Mouse (Mus musculus) kidney, postnatal 0 days (tissue): ENCODE measurements around the gene Hadha. TPM values are rescaled to one million over a fixed set of nuclear protein-coding genes. Genes with fewer than 3 reads are reported as not detected.

Experiments
- ATAC-seq: fragments of 200-750 bp; cut with Nextera tagmentation; replicated peaks from 2 replicates; pipeline ENCODE4 v1.8.0; 2017; ENCODE audit warnings: low read depth, moderate number of reproducible peaks, moderate TSS enrichment, moderate library complexity; ENCODE audit not compliant: low FRiP score
- DNase-seq: peaks from one replicate; pipeline ENCODE4 v3.0.0-alpha.2; 2016; ENCODE audit warnings: low spot score
- H3K27ac ChIP-seq: fragments of 300-500 bp; sonication (generic); 2 replicates; pipeline ENCODE4 v1.5.1; 2014; ENCODE audit warnings: mild to moderate bottlenecking
- H3K27me3 ChIP-seq: fragments of 300-500 bp; sonication (generic); 2 replicates; pipeline ENCODE4 v1.6.1; 2014; ENCODE audit warnings: low read length, mixed read lengths; ENCODE audit not compliant: insufficient read depth
- H3K36me3 ChIP-seq: fragments of 300-500 bp; sonication (generic); 2 replicates; pipeline ENCODE4 v1.6.1; 2014; ENCODE audit warnings: low read length, mixed read lengths; ENCODE audit not compliant: insufficient read depth
- H3K4me1 ChIP-seq: fragments of 300-500 bp; sonication (generic); replicated peaks from 2 replicates; pipeline ENCODE4 v1.6.1; 2014; ENCODE audit warnings: antibody characterized with exemption, low read length, mixed read lengths; ENCODE audit not compliant: insufficient read depth
- H3K4me2 ChIP-seq: fragments of 300-500 bp; sonication (generic); 2 replicates; pipeline ENCODE4 v1.6.1; 2014; ENCODE audit warnings: mild to moderate bottlenecking, low read length, moderate library complexity, mixed read lengths
- H3K4me3 ChIP-seq: fragments of 300-500 bp; sonication (generic); replicated peaks from 2 replicates; pipeline ENCODE4 v1.5.1; 2014; ENCODE audit warnings: low read depth, low read length
- H3K9ac ChIP-seq: fragments of 300-500 bp; sonication (generic); 2 replicates; pipeline ENCODE4 v1.6.1; 2014; ENCODE audit warnings: low read depth, low read length
- H3K9me3 ChIP-seq: fragments of 300-500 bp; sonication (generic); replicated peaks from 2 replicates; pipeline ENCODE4 v1.6.1; 2016; ENCODE audit warnings: low read length, inconsistent platforms, mixed read lengths
- CTCF ChIP-seq: IDR thresholded peaks from 2 replicates; pipeline ENCODE4 v1.5.1; 2016; ENCODE audit warnings: antibody characterized with exemption, low read depth, mild to moderate bottlenecking, moderate library complexity
- WGBS: fragments of 180-500 bp; shearing (Covaris S2); extraction: QIAGEN DNeasy Blood & Tissue Kit; methylation state at CpG from one replicate; pipeline ENCODE4 v1.1.7; 2014; 5-methylcytosine and 5-hydroxymethylcytosine counted together
- polyA plus RNA-seq: library from polyadenylated mRNA; unstranded; fragments of >200 nt; fragmentation: Nextera tagmentation; extraction: Ambion mirVana; gene quantifications from 2 replicates; pipeline ENCODE4 v1.2.1, GENCODE M21; 2015

Hadha gene
- polyA plus RNA-seq, 1 experiment from 2014 or later: 171 TPM

GRCm38 (mm10) chr5:30127921-30128597, 26.9 kb downstream of the Hadha start:
- no peak for TF ChIP-seq CTCF
- ATAC-seq (no peak), DNase-seq (no peak)
- H3K36me3 ChIP-seq: peaks cover 68% of the 10 kb centered on the region
- no peaks in the 10 kb centered on the region for H3K9me3 ChIP-seq
- H3K4me1 ChIP-seq: no peaks in the 10 kb centered on the region
- 93% methylated on average over 13 of the region's 13 CpGs for WGBS
- H3K4me2 ChIP-seq: no peak overlapping the region
- H3K4me3 ChIP-seq: no peak overlapping the region
- H3K27ac ChIP-seq: no peak overlapping the region
- no peak overlapping the region for H3K9ac ChIP-seq
- H3K27me3 ChIP-seq: no peaks in the 10 kb centered on the region

GRCm38 (mm10) chr5:30126756-30127155, 28.2 kb downstream of the Hadha start:
- H3K4me3 ChIP-seq: no peak overlapping the region
- DNase-seq (no peak), ATAC-seq (no peak; the same call in 1 of the 2 replicates)
- no peak overlapping the region for H3K27ac ChIP-seq
- H3K27me3 ChIP-seq: no peaks in the 10 kb centered on the region
- no peak for TF ChIP-seq CTCF
- peaks cover 69% of the 10 kb centered on the region for H3K36me3 ChIP-seq
- H3K4me1 ChIP-seq: no peaks in the 10 kb centered on the region
- H3K4me2 ChIP-seq: no peak overlapping the region
- WGBS: 77% methylated on average over 7 of the region's 7 CpGs
- H3K9ac ChIP-seq: no peak overlapping the region
- no peaks in the 10 kb centered on the region for H3K9me3 ChIP-seq

GRCm38 (mm10) chr5:30125587-30125986, 29.4 kb downstream of the Hadha start:
- Histone ChIP-seq H3K4me2 (no peak overlapping the region), H3K9ac (no peak overlapping the region), H3K9me3 (no peaks in the 10 kb centered on the region), H3K27me3 (no peaks in the 10 kb centered on the region), H3K36me3 (peaks cover 74% of the 10 kb centered on the region), H3K4me3 (no peak overlapping the region), H3K27ac (no peak overlapping the region), H3K4me1 (no peaks in the 10 kb centered on the region)
- TF ChIP-seq CTCF: peak; percentile 84
- WGBS: 44% methylated on average over 5 of the region's 5 CpGs
- peak; percentile 63 for DNase-seq
- ATAC-seq: no peak; the same call in 1 of the 2 replicates

- Histone ChIP-seq H3K36me3 (peaks cover 67% of the 10 kb centered on the region), H3K27ac (no peak overlapping the region), H3K4me3 (no peak overlapping the region), H3K9me3 (no peaks in the 10 kb centered on the region), H3K9ac (no peak overlapping the region), H3K4me1 (no peaks in the 10 kb centered on the region), H3K27me3 (no peaks in the 10 kb centered on the region), H3K4me2 (no peak overlapping the region)
- no peak for DNase-seq
- no peak for ATAC-seq
- 84% methylated on average over 6 of the region's 6 CpGs for WGBS
- TF ChIP-seq CTCF: no peak
Observed at GRCm38 (mm10) chr5:30122481-30122880, 32.5 kb downstream of the Hadha start.

- no peaks in the 10 kb centered on the region for H3K4me1 ChIP-seq
- no peak overlapping the region for H3K9ac ChIP-seq
- peak; percentile 52; the same call in 1 of the 2 replicates for ATAC-seq
- no peaks in the 10 kb centered on the region for H3K9me3 ChIP-seq
- DNase-seq: no peak
- H3K27ac ChIP-seq: no peak overlapping the region
- no peaks in the 10 kb centered on the region for H3K27me3 ChIP-seq
- 80% methylated on average over 7 of the region's 7 CpGs for WGBS
- peaks cover 52% of the 10 kb centered on the region for H3K36me3 ChIP-seq
- no peak for TF ChIP-seq CTCF
- no peak overlapping the region for H3K4me2 ChIP-seq
- H3K4me3 ChIP-seq: no peak overlapping the region
Observed at GRCm38 (mm10) chr5:30120106-30120505, 34.9 kb downstream of the Hadha start.

GRCm38 (mm10) chr5:30119163-30119562, 35.8 kb downstream of the Hadha start:
- Histone ChIP-seq H3K36me3 (peaks cover 44% of the 10 kb centered on the region), H3K9ac (no peak overlapping the region), H3K4me1 (no peaks in the 10 kb centered on the region; the same call in 1 of the 2 replicates), H3K27me3 (peaks cover 7% of the 10 kb centered on the region; the same call in 1 of the 2 replicates), H3K27ac (peak overlapping the region; percentile 13), H3K4me2 (no peak overlapping the region), H3K9me3 (no peaks in the 10 kb centered on the region), H3K4me3 (no peak overlapping the region)
- TF ChIP-seq CTCF: no peak
- whole genome bisulfite sequencing: 49% methylated on average over 6 of the region's 6 CpGs
- DNase-seq: peak; percentile 52
- ATAC-seq: peak; percentile 55

GRCm38 (mm10) chr5:30118018-30118417, 36.9 kb downstream of the Hadha start:
- WGBS: 76% methylated on average over 1 of the region's 1 CpGs
- TF ChIP-seq CTCF: no peak
- H3K4me1 ChIP-seq: peaks cover 3% of the 10 kb centered on the region; the same call in 1 of the 2 replicates
- no peak overlapping the region for H3K4me3 ChIP-seq
- H3K9ac ChIP-seq: no peak overlapping the region
- DNase-seq (no peak), ATAC-seq (no peak)
- H3K9me3 ChIP-seq: no peaks in the 10 kb centered on the region
- no peak overlapping the region for H3K27ac ChIP-seq
- H3K27me3 ChIP-seq: peaks cover 7% of the 10 kb centered on the region; the same call in 1 of the 2 replicates
- H3K36me3 ChIP-seq: peaks cover 34% of the 10 kb centered on the region
- no peak overlapping the region for H3K4me2 ChIP-seq
